Mouse (Mus musculus) liver, postnatal 0 days (tissue): ENCODE results near the gene Prrg4. TPM values are rescaled to one million over a fixed set of nuclear protein-coding genes. Genes with fewer than 3 reads are reported as not detected.
A peak's percentile ranks its signal among the peaks of the same experiment; 100 is the strongest.
"Not testable (repeated sequence)": the region's sequence is repeated elsewhere in the genome, so short reads cannot be mapped to it uniquely, and the experiment has no call there.

ENCODE experiments used
- ATAC-seq: fragments of 200-750 bp; cut with Nextera tagmentation; 2 replicates; pipeline ENCODE4 v1.8.0; 2017; ENCODE audit warnings: mild to moderate bottlenecking, moderate library complexity
- DNase-seq: peaks from one replicate; pipeline ENCODE4 v3.0.0-alpha.2; 2016
- H3K27ac ChIP-seq: fragments of 300-500 bp; sonication (generic); 2 replicates; pipeline ENCODE4 v1.5.1; 2014; ENCODE audit warnings: antibody characterized with exemption, moderate library complexity, mild to moderate bottlenecking, low read depth
- H3K27me3 ChIP-seq: fragments of 300-500 bp; sonication (generic); 2 replicates; pipeline ENCODE4 v1.6.1; 2014; ENCODE audit warnings: low read length, control low read depth, mixed read lengths; ENCODE audit not compliant: insufficient read depth
- H3K36me3 ChIP-seq: fragments of 300-500 bp; sonication (generic); replicated peaks from 2 replicates; pipeline ENCODE4 v1.6.1; 2014; ENCODE audit warnings: mild to moderate bottlenecking, control low read depth, low read length, moderate library complexity, mixed read lengths; ENCODE audit not compliant: insufficient read depth
- H3K4me1 ChIP-seq: fragments of 300-500 bp; sonication (generic); 2 replicates; pipeline ENCODE4 v1.6.1; 2014; ENCODE audit warnings: antibody characterized with exemption, mild to moderate bottlenecking, control low read depth; ENCODE audit not compliant: insufficient read depth
- H3K4me2 ChIP-seq: fragments of 300-500 bp; sonication (generic); 2 replicates; pipeline ENCODE4 v1.6.1; 2014; ENCODE audit warnings: low read depth, mild to moderate bottlenecking, low read length, moderate library complexity, mixed read lengths
- H3K4me3 ChIP-seq: fragments of 300-500 bp; sonication (generic); 2 replicates; pipeline ENCODE4 v1.5.1; 2014; ENCODE audit warnings: low read depth, low read length
- H3K9ac ChIP-seq: fragments of 300-500 bp; sonication (generic); replicated peaks from 2 replicates; pipeline ENCODE4 v1.6.1; 2014; ENCODE audit warnings: mild to moderate bottlenecking, moderate library complexity
- H3K9me3 ChIP-seq: fragments of 300-500 bp; sonication (generic); 2 replicates; pipeline ENCODE4 v1.6.1; 2016; ENCODE audit warnings: mild to moderate bottlenecking, control low read depth, low read length, mixed read lengths
- CTCF ChIP-seq: sonication (generic); IDR thresholded peaks from 2 replicates; pipeline ENCODE4 v1.5.1; 2016; ENCODE audit warnings: antibody characterized with exemption, low read depth
- EP300 ChIP-seq: IDR thresholded peaks from 2 replicates; pipeline ENCODE4 v1.6.1; 2016; ENCODE audit warnings: antibody characterized with exemption, low read depth, mild to moderate bottlenecking
- WGBS: fragments of 180-500 bp; shearing (Covaris S2); extraction: QIAGEN DNeasy Blood & Tissue Kit; methylation state at CpG from one replicate; pipeline ENCODE4 v1.1.7; 2014; ENCODE audit not compliant: insufficient replicate concordance; 5-methylcytosine and 5-hydroxymethylcytosine counted together
- polyA plus RNA-seq: library from polyadenylated mRNA; unstranded; fragments of >200 nt; fragmentation: Nextera tagmentation; extraction: Ambion mirVana; gene quantifications from 2 replicates; pipeline ENCODE4 v1.2.1, GENCODE M21; 2015

Prrg4 gene
- polyA plus RNA-seq = 0.52 and 0.67 TPM in 2 replicates

DNA sequence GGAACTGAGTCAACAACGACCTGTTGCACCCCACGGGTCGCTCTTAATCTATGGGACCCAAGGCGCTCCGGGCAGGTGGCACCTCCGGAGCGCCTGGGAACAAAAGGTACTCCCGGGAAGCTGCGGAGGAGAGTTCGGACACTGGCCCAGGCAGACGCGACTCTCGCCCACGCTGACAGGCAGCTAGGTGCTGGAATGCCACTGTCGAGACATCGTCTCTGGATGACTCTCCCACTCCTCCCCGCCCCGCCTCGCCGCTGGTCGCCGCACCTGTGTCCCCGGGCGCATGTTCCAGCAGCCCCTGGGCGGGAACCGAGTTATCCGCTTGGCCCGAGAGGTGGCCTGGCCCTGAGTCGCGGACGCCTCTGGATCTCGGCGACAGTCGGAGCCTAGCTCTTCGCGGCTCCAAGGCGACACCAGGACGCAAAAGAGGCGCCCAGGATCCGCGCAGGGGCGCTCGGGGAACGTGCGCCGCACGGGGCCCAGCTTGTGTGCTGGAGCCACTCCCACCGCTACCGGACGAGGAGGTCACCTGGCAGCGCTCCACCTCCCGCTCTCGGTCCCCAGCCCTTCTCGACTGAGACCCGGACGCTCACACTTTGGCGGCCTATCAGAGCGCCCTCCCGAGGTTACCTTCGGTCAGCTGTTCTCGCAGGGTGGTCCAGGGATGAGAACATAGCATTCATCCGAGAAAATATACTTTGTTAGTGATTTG is at the start of gene Prrg4:
Gene Prrg4, minus strand, starts transcription at position 601 of the 715 bp plus-strand sequence.
- peak within 1 kb of the TSS; percentile 60 for H3K9ac ChIP-seq
- ATAC-seq = peak; percentile 88
- peaks cover 14% of the 10 kb centered on the region for H3K4me1 ChIP-seq
- WGBS = under 1% methylated on average over 61 of the region's 62 CpGs
- H3K9me3 ChIP-seq = no peaks in the 10 kb centered on the region
- peak within 1 kb of the TSS; percentile 54 for H3K4me3 ChIP-seq
- no peaks in the 10 kb centered on the region for H3K27me3 ChIP-seq
- DNase-seq = peak; percentile 74
- no peaks in the 10 kb centered on the region for H3K36me3 ChIP-seq
- peak within 1 kb of the TSS; percentile 78 for H3K4me2 ChIP-seq
- peak within 1 kb of the TSS; percentile 31 for H3K27ac ChIP-seq
- TF ChIP-seq EP300 (no peak), CTCF (peak; percentile 51)

- Histone ChIP-seq H3K27me3 (no peaks in the 10 kb centered on the region), H3K27ac (no peak overlapping the region), H3K9me3 (no peaks in the 10 kb centered on the region), H3K4me1 (no peaks in the 10 kb centered on the region), H3K36me3 (no peaks in the 10 kb centered on the region), H3K9ac (no peak overlapping the region), H3K4me3 (no peak overlapping the region), H3K4me2 (no peak overlapping the region)
- ATAC-seq (no peak), DNase-seq (peak; percentile 75)
- WGBS = 16% methylated on average over 10 of the region's 10 CpGs
- no peak for TF ChIP-seq EP300
- peak; percentile 92 for TF ChIP-seq CTCF
Observed at GRCm38 (mm10) chr2:104887882-104888566, 38.3 kb upstream of the Prrg4 start.

- not testable (repeated sequence) for H3K27ac ChIP-seq, H3K36me3 ChIP-seq, DNase-seq, H3K4me3 ChIP-seq, H3K4me2 ChIP-seq, H3K27me3 ChIP-seq, H3K9ac ChIP-seq, ATAC-seq, H3K9me3 ChIP-seq, H3K4me1 ChIP-seq
- WGBS = 47% methylated on average over 2 of the region's 2 CpGs
Observed at GRCm38 (mm10) chr2:104887331-104887730, 37.7 kb upstream of the Prrg4 start.

GRCm38 (mm10) chr2:104886109-104886508 is 36.4 kb upstream of the Prrg4 start:
- DNase-seq = no peak
- Histone ChIP-seq H3K36me3 (no peaks in the 10 kb centered on the region), H3K9me3 (no peaks in the 10 kb centered on the region), H3K9ac (no peak overlapping the region), H3K27me3 (no peaks in the 10 kb centered on the region), H3K27ac (no peak overlapping the region), H3K4me3 (no peak overlapping the region), H3K4me2 (no peak overlapping the region), H3K4me1 (no peaks in the 10 kb centered on the region)
- WGBS = 84% methylated on average over 18 of the region's 18 CpGs
- no peak for ATAC-seq
- TF ChIP-seq EP300 (no peak), CTCF (no peak)

GRCm38 (mm10) chr2:104878794-104879193 is 29.1 kb upstream of the Prrg4 start:
- no peak for ATAC-seq
- H3K9ac ChIP-seq = no peak overlapping the region
- no peak overlapping the region for H3K4me3 ChIP-seq
- no peaks in the 10 kb centered on the region for H3K4me1 ChIP-seq
- no peak overlapping the region for H3K4me2 ChIP-seq
- H3K9me3 ChIP-seq = no peaks in the 10 kb centered on the region
- no peak for DNase-seq
- TF ChIP-seq CTCF (no peak), EP300 (no peak)
- WGBS = 74% methylated on average over 8 of the region's 8 CpGs
- no peaks in the 10 kb centered on the region for H3K27me3 ChIP-seq
- no peaks in the 10 kb centered on the region for H3K36me3 ChIP-seq
- H3K27ac ChIP-seq = no peak overlapping the region

- 76% methylated on average over 3 of the region's 3 CpGs for WGBS
- H3K36me3 ChIP-seq = no peaks in the 10 kb centered on the region
- TF ChIP-seq CTCF (no peak), EP300 (no peak)
- DNase-seq (no peak), ATAC-seq (no peak)
- no peak overlapping the region for H3K4me2 ChIP-seq
- H3K27me3 ChIP-seq = no peaks in the 10 kb centered on the region
- H3K9ac ChIP-seq = no peak overlapping the region
- no peaks in the 10 kb centered on the region for H3K9me3 ChIP-seq
- H3K4me3 ChIP-seq = no peak overlapping the region
- no peaks in the 10 kb centered on the region for H3K4me1 ChIP-seq
- no peak overlapping the region for H3K27ac ChIP-seq
Observed at GRCm38 (mm10) chr2:104869101-104869500, 19.4 kb upstream of the Prrg4 start.
